Mouse (Mus musculus) heart, adult 2 months (tissue): ENCODE results near the gene Lnx2.

Source experiments
- CTCF ChIP-seq: fragments of 200-600 bp; IDR thresholded peaks from 2 replicates; pipeline ENCODE4 v1.8.1; 2022; ENCODE audit warnings: antibody characterized with exemption, mild to moderate bottlenecking, moderate library complexity
- EP300 ChIP-seq: fragments of 200-500 bp; IDR thresholded peaks from 2 replicates; pipeline ENCODE4 v1.6.1; 2011; ENCODE audit warnings: low read depth, low read length, control low read depth; ENCODE audit not compliant: insufficient read depth
- POLR2A ChIP-seq: fragments of 200-500 bp; IDR thresholded peaks from 2 replicates; pipeline ENCODE4 v1.6.1; 2011; ENCODE audit warnings: mild to moderate bottlenecking, low read depth, low read length, control low read depth; ENCODE audit not compliant: insufficient read depth

DNA sequence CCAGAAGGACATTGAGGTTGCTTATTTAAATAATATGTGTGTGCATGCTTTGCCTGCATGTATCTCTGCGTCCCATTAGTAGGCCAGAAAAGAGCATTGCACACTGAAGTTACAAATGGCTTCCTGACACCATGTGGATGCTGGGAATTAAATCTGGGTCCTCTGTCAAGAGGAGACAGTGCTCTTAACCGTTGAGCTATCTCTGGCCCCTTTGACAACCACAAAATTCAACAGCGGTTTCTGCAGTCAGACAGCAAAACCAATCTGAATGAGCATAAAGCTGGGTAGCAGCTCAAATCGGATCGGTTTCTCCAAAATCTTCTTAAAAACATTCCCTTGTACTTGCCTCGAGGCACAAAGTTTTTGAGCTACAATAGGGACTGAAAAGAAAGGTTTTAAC, 23.3 kb downstream of the Lnx2 start:
- no peak for TF ChIP-seq CTCF
- no peak for TF ChIP-seq EP300
- no peak for TF ChIP-seq POLR2A
